Mouse (Mus musculus): Measurements from ENCODE around the gene Fsd2. TPM values are rescaled to one million over a fixed set of nuclear protein-coding genes. Genes with fewer than 3 reads are reported as not detected.

The Fsd2 gene
- polyA plus RNA-seq, 1 experiment, result 0.18 TPM

DNA sequence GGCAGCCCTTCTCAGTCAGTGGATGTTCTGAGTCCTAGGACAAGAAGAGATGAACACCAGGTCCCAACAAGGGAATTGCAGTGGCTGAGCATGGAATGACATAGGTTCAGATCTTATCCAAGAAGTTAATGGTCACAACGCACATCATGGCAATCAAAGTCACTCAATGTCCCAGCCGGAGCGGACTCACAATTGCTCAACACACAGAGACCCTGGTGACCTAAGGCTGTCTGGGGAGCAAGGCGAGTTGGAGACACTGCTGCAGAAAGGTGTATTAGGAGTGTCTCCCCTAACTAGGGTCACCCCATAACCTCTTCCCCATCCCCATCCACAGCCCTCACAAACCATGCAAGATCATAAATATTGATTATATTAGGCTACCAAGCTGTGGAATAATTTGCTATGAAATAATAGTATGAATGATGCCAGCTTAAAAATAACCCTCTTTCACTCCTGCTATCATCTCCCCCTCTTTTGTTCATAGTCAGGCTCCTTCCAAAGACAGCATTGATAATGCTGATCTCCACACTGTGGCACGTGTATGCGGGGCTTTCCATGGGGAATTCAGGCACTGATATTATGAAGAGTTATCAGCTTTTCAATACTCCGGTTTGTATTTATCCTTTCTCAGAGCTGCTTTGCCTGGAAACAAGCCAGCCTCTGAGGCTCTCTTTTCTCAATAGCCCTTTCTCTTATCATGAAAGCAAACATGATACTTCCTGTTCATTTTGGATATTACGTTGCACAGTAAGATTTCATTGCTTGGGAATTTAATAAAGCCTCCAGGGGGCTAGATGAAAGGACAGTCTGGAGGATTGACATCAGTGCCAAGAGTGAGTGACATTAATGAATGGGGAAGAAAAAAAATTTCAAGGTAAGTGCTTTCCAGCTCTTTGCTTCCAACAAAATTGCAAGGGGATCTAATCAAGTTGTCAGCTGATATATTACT, 6.4 kb downstream of the Fsd2 start:
- peak; percentile 72 for DNase-seq (ENCODE audit: low read depth)
- TF ChIP-seq POLR2A (IDR thresholded peaks at IDR 0.05; ENCODE audit: borderline replicate concordance, extremely low read depth, insufficient read depth, insufficient read length, poor library complexity, severe bottlenecking) (no peak), CTCF (IDR thresholded peaks at IDR 0.05; ENCODE audit: borderline replicate concordance, extremely low read depth, insufficient read depth, insufficient read length) (no peak)

DNA sequence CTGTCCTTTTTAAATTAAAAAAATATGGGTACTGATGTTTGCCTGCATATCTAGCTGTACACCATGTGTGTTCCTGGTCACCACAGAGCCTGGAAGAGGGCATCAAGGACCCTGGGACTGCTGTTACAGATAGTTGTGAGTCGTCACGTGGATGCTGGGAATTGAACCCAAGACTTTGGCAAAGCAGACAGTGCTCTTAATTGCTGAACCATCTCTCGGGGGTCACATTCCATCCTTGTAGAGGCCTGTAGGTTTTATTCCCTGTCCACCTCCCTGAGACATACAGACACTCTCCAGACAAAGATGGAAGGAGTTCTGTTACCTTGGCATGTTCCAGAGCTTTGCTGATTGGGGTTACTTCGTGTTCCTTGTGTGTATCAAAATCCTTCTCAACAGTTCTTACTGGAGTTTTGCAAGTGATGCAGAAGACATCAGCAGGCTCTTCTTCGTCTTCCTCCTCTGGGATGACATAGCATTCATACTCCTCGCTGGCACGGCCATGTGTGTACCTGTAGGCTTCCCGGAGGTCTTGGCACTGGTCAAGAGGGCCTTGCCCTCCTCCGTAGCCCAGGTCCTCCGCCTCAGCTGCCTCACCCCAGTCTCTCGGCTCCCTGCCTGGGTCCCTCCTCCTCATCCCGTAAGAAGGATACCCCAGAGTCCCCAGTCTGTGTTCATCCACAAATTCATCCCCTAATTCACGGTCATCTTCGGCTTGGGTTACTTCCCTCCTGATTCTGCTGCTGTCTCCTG, 7.3 kb downstream of the Fsd2 start:
- no peak for TF ChIP-seq POLR2A (IDR thresholded peaks at IDR 0.05; ENCODE audit: borderline replicate concordance, extremely low read depth, insufficient read depth, insufficient read length, poor library complexity, severe bottlenecking)
- DNase-seq (ENCODE audit: low read depth), result no peak

DNA sequence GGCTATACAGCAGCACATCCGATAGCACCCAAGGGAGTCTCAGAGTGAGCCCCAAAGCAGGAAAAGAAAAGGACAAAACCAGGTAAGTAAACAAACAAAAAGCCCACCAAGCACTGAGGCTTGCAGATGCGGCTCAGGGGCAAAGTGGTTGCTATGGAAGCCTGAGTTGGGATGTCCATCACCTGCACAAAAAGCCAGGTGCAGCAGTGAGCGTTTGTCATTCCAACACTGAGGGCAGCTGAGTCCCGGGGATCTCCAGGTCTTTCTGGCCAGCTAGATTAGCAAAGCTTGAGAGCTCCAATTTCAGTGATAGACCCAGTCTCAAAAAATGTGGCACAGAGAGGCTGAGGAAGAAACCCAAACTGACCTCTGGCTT, 8.8 kb downstream of the Fsd2 start:
- no peak for TF ChIP-seq CTCF (IDR thresholded peaks at IDR 0.05; ENCODE audit: borderline replicate concordance, extremely low read depth, insufficient read depth, insufficient read length)
- TF ChIP-seq POLR2A (IDR thresholded peaks at IDR 0.05; ENCODE audit: borderline replicate concordance, extremely low read depth, insufficient read depth, insufficient read length, poor library complexity, severe bottlenecking), result no peak
- DNase-seq (ENCODE audit: low read depth), result no peak

DNA sequence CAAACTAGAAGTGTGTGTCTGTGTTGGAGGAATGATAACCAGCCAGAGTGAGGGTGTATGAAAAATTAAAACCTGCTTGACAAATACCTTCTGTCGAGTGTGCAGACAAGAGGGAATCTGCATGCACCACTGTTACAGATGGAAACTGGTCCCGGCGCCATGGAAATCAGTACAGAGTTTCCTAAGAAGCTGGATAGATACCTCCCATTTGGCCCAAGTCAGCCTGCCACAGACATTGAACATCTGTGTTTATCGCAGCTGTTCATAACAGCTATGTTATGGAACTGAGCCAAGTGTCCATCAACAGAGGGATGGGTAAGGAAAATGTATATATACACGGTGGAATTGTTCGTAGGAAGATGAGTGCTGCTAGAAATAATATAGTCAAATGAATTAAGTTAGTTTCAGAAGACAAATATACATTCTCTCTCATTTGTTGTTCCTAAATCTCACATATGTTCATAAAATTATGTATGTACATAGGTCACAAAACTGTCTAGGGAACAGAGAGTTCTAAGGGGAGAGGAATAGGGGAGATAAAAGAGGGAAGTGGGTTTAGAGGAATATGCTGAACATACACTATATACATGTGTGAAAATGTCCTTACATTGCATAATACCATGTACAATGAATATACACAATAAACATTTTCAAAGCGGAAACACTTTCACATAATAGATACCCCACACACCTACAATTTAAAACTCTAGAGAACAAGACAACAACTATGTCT, 9.3 kb downstream of the Fsd2 start:
- peak; percentile 73 for DNase-seq (ENCODE audit: low read depth)
- no peak for TF ChIP-seq POLR2A (IDR thresholded peaks at IDR 0.05; ENCODE audit: borderline replicate concordance, extremely low read depth, insufficient read depth, insufficient read length, poor library complexity, severe bottlenecking)
- TF ChIP-seq CTCF (IDR thresholded peaks at IDR 0.05; ENCODE audit: borderline replicate concordance, extremely low read depth, insufficient read depth, insufficient read length), result no peak

DNA sequence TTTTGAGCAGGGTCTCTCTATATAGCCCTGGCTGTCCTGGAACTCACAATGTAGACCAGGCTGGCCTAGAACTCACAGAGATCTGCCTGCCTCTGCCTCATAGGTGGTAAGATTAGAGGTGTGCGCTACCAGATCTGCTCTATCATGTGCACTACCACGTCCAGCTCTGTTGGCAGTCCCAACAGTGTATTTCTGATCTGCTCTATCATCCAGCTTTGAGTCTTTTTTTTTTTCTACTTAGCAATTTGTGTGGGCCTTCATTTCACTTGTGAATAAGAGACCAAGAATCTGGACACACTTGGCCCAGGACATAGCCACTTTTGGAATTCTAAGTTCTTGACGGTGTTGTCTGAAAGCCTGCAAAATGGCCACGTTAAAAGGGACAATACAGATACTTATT, 9.9 kb downstream of the Fsd2 start:
- DNase-seq (ENCODE audit: low read depth), result no peak
- no peak for TF ChIP-seq CTCF (IDR thresholded peaks at IDR 0.05; ENCODE audit: borderline replicate concordance, extremely low read depth, insufficient read depth, insufficient read length)
- no peak for TF ChIP-seq POLR2A (IDR thresholded peaks at IDR 0.05; ENCODE audit: borderline replicate concordance, extremely low read depth, insufficient read depth, insufficient read length, poor library complexity, severe bottlenecking)

DNA sequence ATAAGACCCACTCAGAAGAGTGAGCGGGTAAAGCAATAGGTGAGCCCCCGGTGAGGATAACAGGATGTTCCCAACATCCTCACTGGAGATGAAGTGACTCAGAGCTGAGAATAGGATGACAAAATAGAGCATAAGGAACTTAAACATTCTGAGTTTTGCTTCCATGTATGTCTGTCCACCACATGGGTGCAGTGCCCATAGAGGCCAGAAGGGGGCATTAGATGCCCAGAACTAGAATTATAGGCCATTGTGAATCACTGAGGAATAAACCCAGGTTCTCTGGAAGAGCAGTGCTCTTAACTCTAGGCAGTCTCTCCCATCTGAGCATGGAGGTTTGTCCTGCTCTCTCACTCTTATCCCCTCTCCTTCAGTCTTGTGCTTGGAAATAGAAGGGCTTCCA, 12.4 kb downstream of the Fsd2 start:
- TF ChIP-seq CTCF (IDR thresholded peaks at IDR 0.05; ENCODE audit: borderline replicate concordance, extremely low read depth, insufficient read depth, insufficient read length) (peak; percentile 49; the same call in 1 of the 2 replicates), POLR2A (IDR thresholded peaks at IDR 0.05; ENCODE audit: borderline replicate concordance, extremely low read depth, insufficient read depth, insufficient read length, poor library complexity, severe bottlenecking) (no peak)
- peak; percentile 47 for DNase-seq (ENCODE audit: low read depth)

DNA sequence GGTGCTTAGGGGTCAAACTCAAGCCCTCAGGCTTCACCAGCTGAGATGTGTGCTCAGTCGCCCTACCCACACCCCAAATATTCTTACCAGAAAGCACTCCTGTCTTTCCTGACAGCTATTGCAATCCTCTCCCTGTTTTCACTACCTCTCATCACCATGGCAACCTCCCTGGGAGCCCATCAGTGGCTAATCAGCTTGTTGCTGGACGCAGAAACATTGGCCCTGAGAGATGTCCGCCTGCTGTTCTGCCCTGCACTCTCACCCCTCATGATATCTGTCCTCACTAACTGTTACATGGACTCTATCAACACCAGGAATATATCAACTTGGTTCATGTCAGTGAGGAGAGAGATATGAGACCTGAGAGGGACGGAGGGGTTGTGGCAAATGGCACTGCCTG, 13.2 kb downstream of the Fsd2 start:
- TF ChIP-seq CTCF (IDR thresholded peaks at IDR 0.05; ENCODE audit: borderline replicate concordance, extremely low read depth, insufficient read depth, insufficient read length) (no peak), POLR2A (IDR thresholded peaks at IDR 0.05; ENCODE audit: borderline replicate concordance, extremely low read depth, insufficient read depth, insufficient read length, poor library complexity, severe bottlenecking) (no peak)
- DNase-seq (ENCODE audit: low read depth), result peak; percentile 43

DNA sequence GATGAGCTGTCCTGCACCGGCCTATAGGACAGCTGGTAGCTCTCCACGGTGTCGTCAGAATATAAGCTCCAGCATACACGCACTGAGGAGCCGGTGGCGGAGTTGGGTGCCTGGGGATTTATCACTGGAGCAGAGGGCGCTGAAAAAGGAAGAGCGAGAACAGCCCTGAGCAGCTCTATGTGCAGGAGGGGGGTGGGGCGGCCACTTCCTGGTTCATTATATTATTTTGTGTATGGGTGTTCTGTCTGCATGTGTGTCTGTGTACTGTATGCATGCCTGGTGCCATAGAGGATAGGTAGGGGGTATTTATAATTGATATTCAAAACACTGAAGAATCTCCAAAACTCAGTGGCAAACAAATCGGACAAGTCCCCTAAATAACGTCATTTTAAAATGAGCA, 17.9 kb downstream of the Fsd2 start:
- no peak for TF ChIP-seq CTCF (IDR thresholded peaks at IDR 0.05; ENCODE audit: borderline replicate concordance, extremely low read depth, insufficient read depth, insufficient read length)
- TF ChIP-seq POLR2A (IDR thresholded peaks at IDR 0.05; ENCODE audit: borderline replicate concordance, extremely low read depth, insufficient read depth, insufficient read length, poor library complexity, severe bottlenecking), result no peak
- no peak for DNase-seq (ENCODE audit: low read depth)

DNA sequence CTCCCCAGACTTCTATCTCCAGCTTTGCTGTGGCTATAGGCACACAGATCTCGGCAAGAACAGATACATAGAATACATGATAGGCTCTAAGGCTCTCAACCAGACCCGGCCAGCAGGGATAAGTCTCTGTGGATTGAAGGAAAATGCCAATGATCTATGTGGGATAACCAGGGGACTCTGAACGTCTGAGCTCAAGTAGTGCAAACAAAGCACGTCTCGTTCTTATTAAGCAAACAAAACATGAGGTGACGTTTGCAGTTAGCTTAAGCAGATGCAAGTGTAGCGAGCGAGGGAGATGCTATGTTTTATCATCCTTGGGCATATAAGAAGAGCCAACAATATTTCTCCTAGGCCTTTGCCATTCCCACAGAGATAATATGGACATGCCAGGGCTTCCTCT, 23.8 kb downstream of the Fsd2 start:
- no peak for TF ChIP-seq POLR2A (IDR thresholded peaks at IDR 0.05; ENCODE audit: borderline replicate concordance, extremely low read depth, insufficient read depth, insufficient read length, poor library complexity, severe bottlenecking)
- TF ChIP-seq CTCF (IDR thresholded peaks at IDR 0.05; ENCODE audit: borderline replicate concordance, extremely low read depth, insufficient read depth, insufficient read length), result no peak
- no peak for DNase-seq (ENCODE audit: low read depth)

DNA sequence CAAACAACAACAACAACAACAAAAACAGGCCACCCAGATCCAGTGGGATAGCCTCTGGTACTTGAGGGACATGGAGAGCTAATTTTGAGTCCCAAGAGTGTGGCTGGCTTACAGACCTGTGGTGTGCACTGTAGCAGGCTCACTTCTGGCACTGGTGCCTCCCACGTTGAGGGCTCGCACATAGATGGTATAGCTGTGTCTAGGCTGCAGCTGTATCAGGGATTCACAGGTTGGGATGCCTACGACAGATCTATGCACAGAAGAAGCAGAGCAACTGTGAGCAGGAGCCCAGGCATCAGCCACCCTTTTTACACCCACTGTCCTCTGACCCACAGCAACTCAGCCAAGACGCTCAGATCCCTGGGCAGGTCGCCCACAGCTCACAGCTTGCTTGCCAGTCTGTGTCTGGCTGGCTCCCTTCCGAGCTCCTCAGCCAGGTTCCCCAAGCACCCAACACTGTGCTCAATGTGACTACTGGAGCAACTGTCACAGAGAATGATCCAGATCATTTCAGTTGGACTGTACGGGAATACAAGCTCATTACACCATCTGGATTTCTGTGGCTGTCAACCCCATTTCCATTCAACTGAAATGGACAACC, 24.7 kb downstream of the Fsd2 start:
- peak; percentile 67 for DNase-seq (ENCODE audit: low read depth)
- TF ChIP-seq POLR2A (IDR thresholded peaks at IDR 0.05; ENCODE audit: borderline replicate concordance, extremely low read depth, insufficient read depth, insufficient read length, poor library complexity, severe bottlenecking), result no peak
- no peak for TF ChIP-seq CTCF (IDR thresholded peaks at IDR 0.05; ENCODE audit: borderline replicate concordance, extremely low read depth, insufficient read depth, insufficient read length)

DNA sequence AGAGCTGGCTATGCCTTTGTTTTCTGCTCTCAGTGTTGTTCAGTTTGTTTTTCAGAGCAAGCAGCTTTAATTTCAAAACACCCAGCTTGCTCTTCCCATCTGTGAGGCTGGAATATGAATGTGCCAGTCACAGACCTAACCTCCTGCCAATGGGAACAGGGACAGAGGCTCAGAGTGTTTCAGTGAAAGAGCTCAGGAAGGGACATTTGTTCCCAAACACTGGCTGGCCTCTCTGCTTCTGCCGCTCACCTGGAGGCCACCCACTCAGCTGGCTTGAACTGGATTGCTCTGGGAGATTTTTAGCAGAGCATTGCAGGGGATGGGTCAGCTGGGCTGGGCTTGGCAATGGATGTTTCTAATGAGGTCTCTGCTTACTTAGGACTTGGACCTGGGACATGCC, 25.7 kb downstream of the Fsd2 start:
- no peak for TF ChIP-seq CTCF (IDR thresholded peaks at IDR 0.05; ENCODE audit: borderline replicate concordance, extremely low read depth, insufficient read depth, insufficient read length)
- no peak for TF ChIP-seq POLR2A (IDR thresholded peaks at IDR 0.05; ENCODE audit: borderline replicate concordance, extremely low read depth, insufficient read depth, insufficient read length, poor library complexity, severe bottlenecking)
- DNase-seq (ENCODE audit: low read depth), result peak; percentile 51

Data from brain, embryonic 14.5 days (tissue).